Mouse (Mus musculus) limb, embryonic 14.5 days (tissue): ENCODE measurements around the gene Myrfl. TPM values are rescaled to one million over a fixed set of nuclear protein-coding genes. Genes with fewer than 3 reads are reported as not detected.

Source experiments
- ATAC-seq: fragments of 200-750 bp; cut with Nextera tagmentation; 2 replicates; pipeline ENCODE4 v1.8.0; 2017; ENCODE audit warnings: low read depth, moderate number of reproducible peaks, moderate TSS enrichment; ENCODE audit not compliant: low FRiP score
- DNase-seq: peaks from one replicate; pipeline ENCODE4 v3.0.0-alpha.2; 2015; ENCODE audit warnings: low spot score
- H3K27ac ChIP-seq: fragments of 300-500 bp; sonication (generic); replicated peaks from 2 replicates; pipeline ENCODE4 v1.5.1; 2014; ENCODE audit warnings: low read depth, mild to moderate bottlenecking, low read length, moderate library complexity, mixed read lengths
- H3K27me3 ChIP-seq: fragments of 300-500 bp; sonication (generic); 2 replicates; pipeline ENCODE4 v1.6.1; 2014; ENCODE audit warnings: low read length, mixed read lengths; ENCODE audit not compliant: control insufficient read depth, insufficient read depth
- H3K36me3 ChIP-seq: fragments of 300-500 bp; sonication (generic); 2 replicates; pipeline ENCODE4 v1.6.1; 2014; ENCODE audit warnings: mild to moderate bottlenecking, low read length, moderate library complexity, mixed read lengths; ENCODE audit not compliant: control insufficient read depth, insufficient read depth
- H3K4me1 ChIP-seq: fragments of 300-500 bp; sonication (generic); 2 replicates; pipeline ENCODE4 v1.6.1; 2014; ENCODE audit warnings: antibody characterized with exemption, low read length, mixed read lengths; ENCODE audit not compliant: control insufficient read depth, insufficient read depth
- H3K4me2 ChIP-seq: fragments of 300-500 bp; sonication (generic); replicated peaks from 2 replicates; pipeline ENCODE4 v1.6.1; 2014; ENCODE audit warnings: low read depth, mild to moderate bottlenecking, low read length, moderate library complexity; ENCODE audit not compliant: severe bottlenecking
- H3K4me3 ChIP-seq: fragments of 300-500 bp; sonication (generic); replicated peaks from 2 replicates; pipeline ENCODE4 v1.5.1; 2014; ENCODE audit warnings: low read length
- H3K9ac ChIP-seq: fragments of 300-500 bp; sonication (generic); 2 replicates; pipeline ENCODE4 v1.6.1; 2014; ENCODE audit warnings: mild to moderate bottlenecking, low read depth, low read length, moderate library complexity; ENCODE audit not compliant: severe bottlenecking
- H3K9me3 ChIP-seq: fragments of 300-500 bp; sonication (generic); 2 replicates; pipeline ENCODE4 v1.6.1; 2016; ENCODE audit warnings: low read length; ENCODE audit not compliant: control insufficient read depth
- POLR2A ChIP-seq: fragments of 200-500 bp; IDR thresholded peaks from 2 replicates; pipeline ENCODE4 v1.8.0; 2012; ENCODE audit warnings: inconsistent platforms, mild to moderate bottlenecking, moderate library complexity, borderline replicate concordance; ENCODE audit not compliant: insufficient read depth, insufficient read length; ENCODE audit errors: extremely low read depth
- WGBS: fragments of 180-500 bp; shearing (Covaris S2); extraction: QIAGEN DNeasy Blood & Tissue Kit; methylation state at CpG from one replicate; pipeline ENCODE4 v1.1.7; 2014; 5-methylcytosine and 5-hydroxymethylcytosine counted together
- polyA plus RNA-seq, 2 experiments: library from polyadenylated mRNA; depleted of rRNA in 1 of 2; stranded (reverse) in 1 of 2; unstranded in 1 of 2; fragments of >200 nt; fragmentation: Nextera tagmentation in 1 of 2; extraction: Ambion mirVana in 1 of 2; gene quantifications; 2 replicates each; pipeline versions ENCODE4 v1.2.1 to v1.2.3; 2012 to 2014

Myrfl gene
- polyA plus RNA-seq, 2 experiments: 0.07 to 0.18 TPM

GRCm38 (mm10) chr10:116913647-116914273 lies 17.0 kb upstream of the Myrfl start:
- no peak overlapping the region for H3K4me3 ChIP-seq
- ATAC-seq (no peak), DNase-seq (no peak)
- no peak overlapping the region for H3K27ac ChIP-seq
- no peak overlapping the region for H3K9ac ChIP-seq
- WGBS: 88% methylated on average over 17 of the region's 17 CpGs
- TF ChIP-seq POLR2A: no peak
- no peaks in the 10 kb centered on the region for H3K4me1 ChIP-seq
- peaks cover 72% of the 10 kb centered on the region for H3K36me3 ChIP-seq
- H3K4me2 ChIP-seq: no peak overlapping the region
- no peaks in the 10 kb centered on the region for H3K9me3 ChIP-seq
- H3K27me3 ChIP-seq: no peaks in the 10 kb centered on the region

DNA sequence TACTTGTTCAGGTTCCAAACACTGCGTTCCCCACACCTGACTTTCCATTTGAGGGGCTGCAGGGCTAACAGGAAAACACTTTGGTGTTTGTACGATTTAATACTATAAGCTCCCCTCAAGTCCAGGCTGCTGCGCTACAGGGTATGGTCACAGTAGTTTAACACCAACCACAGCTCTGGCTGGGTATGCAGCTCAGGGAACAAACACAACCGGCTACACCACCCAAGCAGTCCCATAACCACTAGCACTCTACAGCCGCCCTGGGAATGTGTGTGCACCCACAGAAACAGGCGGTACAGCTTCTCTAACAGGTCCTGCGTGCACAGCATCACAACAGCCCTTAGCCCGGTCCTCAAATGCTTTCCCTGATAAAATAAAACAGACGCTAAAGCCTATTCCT lies 16.1 kb upstream of the Myrfl start:
- TF ChIP-seq POLR2A: no peak
- Histone ChIP-seq H3K4me1 (no peaks in the 10 kb centered on the region), H3K4me3 (no peak overlapping the region), H3K27me3 (no peaks in the 10 kb centered on the region), H3K9ac (no peak overlapping the region), H3K9me3 (no peaks in the 10 kb centered on the region), H3K27ac (no peak overlapping the region), H3K4me2 (no peak overlapping the region), H3K36me3 (peaks cover 76% of the 10 kb centered on the region)
- DNase-seq (no peak), ATAC-seq (no peak)
- WGBS: 73% methylated on average over 9 of the region's 9 CpGs

DNA sequence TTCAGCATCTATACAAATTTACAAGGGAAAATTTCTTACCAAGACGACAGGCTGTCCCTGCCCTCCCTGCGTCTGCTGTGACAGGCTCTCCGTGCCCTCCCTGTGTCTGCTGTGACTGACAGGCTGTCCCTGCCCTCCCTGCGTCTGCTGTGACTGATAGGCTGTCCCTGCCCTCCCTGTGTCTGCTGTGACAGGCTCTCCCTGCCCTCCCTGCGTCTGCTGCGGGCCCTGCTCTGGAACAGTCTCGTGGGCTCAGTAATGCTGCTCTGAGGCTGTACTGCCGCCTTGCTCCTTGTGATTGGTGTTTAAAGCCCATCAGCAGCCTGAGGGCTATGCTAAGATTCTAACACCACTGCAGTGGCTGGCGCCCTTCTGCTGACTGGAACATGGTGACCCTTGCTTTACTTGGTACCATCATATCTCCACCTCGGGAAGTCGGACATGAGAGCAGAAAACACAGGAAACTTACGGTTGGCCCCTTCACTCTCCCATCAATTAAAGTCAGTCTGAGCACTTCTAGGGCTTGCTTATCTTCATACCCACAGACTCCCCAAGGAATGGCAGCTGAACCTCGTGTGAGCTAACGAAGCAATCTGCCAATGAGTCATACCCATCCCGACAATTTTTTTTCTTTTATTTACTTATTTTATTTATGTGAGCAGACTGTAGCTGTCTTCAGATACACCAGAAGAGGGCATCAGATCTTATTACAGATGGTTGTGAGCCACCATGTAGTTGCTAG lies 12.4 kb upstream of the Myrfl start:
- WGBS: 78% methylated on average over 15 of the region's 15 CpGs
- no peaks in the 10 kb centered on the region for H3K27me3 ChIP-seq
- H3K4me2 ChIP-seq: no peak overlapping the region
- no peak overlapping the region for H3K9ac ChIP-seq
- no peaks in the 10 kb centered on the region for H3K4me1 ChIP-seq
- no peaks in the 10 kb centered on the region for H3K9me3 ChIP-seq
- peaks cover 83% of the 10 kb centered on the region for H3K36me3 ChIP-seq
- DNase-seq: no peak
- TF ChIP-seq POLR2A: no peak
- ATAC-seq: no peak
- no peak overlapping the region for H3K4me3 ChIP-seq
- no peak overlapping the region for H3K27ac ChIP-seq

DNA sequence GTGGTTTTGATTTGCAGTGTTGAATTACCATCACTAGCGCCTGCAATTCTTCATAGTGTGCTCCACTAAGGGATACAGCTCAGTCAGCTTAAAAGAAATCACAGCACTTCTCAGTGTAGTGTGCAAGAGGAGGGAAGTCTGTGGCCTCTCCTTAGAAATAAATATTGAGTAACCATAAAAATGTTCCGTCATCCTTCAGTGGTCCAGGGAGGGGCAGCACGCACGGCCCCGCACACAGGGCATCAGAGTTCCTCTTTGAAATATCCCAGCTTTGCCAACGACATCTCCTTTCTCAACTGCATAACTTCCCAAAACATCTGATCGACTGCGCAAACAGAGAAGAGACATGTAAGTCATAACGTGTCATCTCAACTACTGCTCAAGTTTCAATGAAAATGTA lies 10.1 kb upstream of the Myrfl start:
- no peaks in the 10 kb centered on the region for H3K27me3 ChIP-seq
- no peak for ATAC-seq
- WGBS: 92% methylated on average over 9 of the region's 9 CpGs

GRCm38 (mm10) chr10:116904503-116904908 lies 7.8 kb upstream of the Myrfl start:
- TF ChIP-seq POLR2A: no peak
- Histone ChIP-seq H3K4me1 (no peaks in the 10 kb centered on the region), H3K9ac (no peak overlapping the region), H3K9me3 (no peaks in the 10 kb centered on the region), H3K36me3 (peaks cover 44% of the 10 kb centered on the region), H3K4me3 (no peak overlapping the region), H3K27ac (no peak overlapping the region), H3K4me2 (no peak overlapping the region), H3K27me3 (no peaks in the 10 kb centered on the region)
- WGBS: 85% methylated on average over 10 of the region's 10 CpGs
- DNase-seq (no peak), ATAC-seq (peak; percentile 72)

More for the DNA sequence above, 10.1 kb upstream of the Myrfl start:
- TF ChIP-seq POLR2A: no peak
- H3K9me3 ChIP-seq: no peaks in the 10 kb centered on the region
- no peak overlapping the region for H3K4me3 ChIP-seq
- no peak for DNase-seq
- H3K27ac ChIP-seq: no peak overlapping the region
- no peak overlapping the region for H3K9ac ChIP-seq
- no peaks in the 10 kb centered on the region for H3K4me1 ChIP-seq
- H3K4me2 ChIP-seq: no peak overlapping the region
- H3K36me3 ChIP-seq: peaks cover 66% of the 10 kb centered on the region
